Mouse (Mus musculus) hindbrain, embryonic 10.5 days (tissue): ENCODE results near the gene Adgrb3. TPM values are rescaled to one million over a fixed set of nuclear protein-coding genes. Genes with fewer than 3 reads are reported as not detected.

Experiments
- DNase-seq: peaks from one replicate; pipeline ENCODE4 v3.0.0-alpha.2; 2017; ENCODE audit warnings: low spot score
- H3K27ac ChIP-seq: fragments of 300-500 bp; sonication (generic); 2 replicates; pipeline ENCODE4 v1.5.1; 2016; ENCODE audit warnings: mild to moderate bottlenecking, moderate library complexity
- H3K27me3 ChIP-seq: fragments of 300-500 bp; sonication (generic); 2 replicates; pipeline ENCODE4 v1.6.1; 2016; ENCODE audit warnings: mild to moderate bottlenecking; ENCODE audit not compliant: poor library complexity, insufficient read depth, severe bottlenecking
- H3K36me3 ChIP-seq: fragments of 300-500 bp; sonication (generic); 2 replicates; pipeline ENCODE4 v1.6.1; 2016; ENCODE audit warnings: mild to moderate bottlenecking, moderate library complexity
- H3K4me1 ChIP-seq: fragments of 300-500 bp; sonication (generic); replicated peaks from 2 replicates; pipeline ENCODE4 v1.6.1; 2016; ENCODE audit warnings: mild to moderate bottlenecking
- H3K4me3 ChIP-seq: fragments of 300-500 bp; sonication (generic); 2 replicates; pipeline ENCODE4 v1.5.1; 2016; ENCODE audit warnings: mild to moderate bottlenecking, moderate library complexity
- H3K9me3 ChIP-seq: fragments of 300-500 bp; sonication (generic); 2 replicates; pipeline ENCODE4 v1.6.1; 2016; ENCODE audit warnings: mild to moderate bottlenecking, moderate library complexity
- WGBS: fragments of 180-500 bp; shearing (Covaris S2); methylation state at CpG from one replicate; pipeline ENCODE4 v1.1.7; 2016; 5-methylcytosine and 5-hydroxymethylcytosine counted together
- polyA plus RNA-seq: library from polyadenylated mRNA; unstranded; fragments of >200 nt; fragmentation: Nextera tagmentation; extraction: Ambion mirVana; gene quantifications from 2 replicates; pipeline ENCODE4 v1.2.1, GENCODE M21; 2016

The Adgrb3 gene
- polyA plus RNA-seq, 1 experiment from 2014 or later = 8.4 TPM

GRCm38 (mm10) chr1:25568096-25568495 is 261.4 kb downstream of the Adgrb3 start:
- no peaks in the 10 kb centered on the region for H3K4me1 ChIP-seq
- no peaks in the 10 kb centered on the region for H3K36me3 ChIP-seq
- 100% methylated on average over 1 of the region's 1 CpGs for WGBS
- no peak overlapping the region for H3K4me3 ChIP-seq
- no peak for DNase-seq
- H3K27me3 ChIP-seq = no peaks in the 10 kb centered on the region
- H3K9me3 ChIP-seq = no peaks in the 10 kb centered on the region
- no peak overlapping the region for H3K27ac ChIP-seq

DNA sequence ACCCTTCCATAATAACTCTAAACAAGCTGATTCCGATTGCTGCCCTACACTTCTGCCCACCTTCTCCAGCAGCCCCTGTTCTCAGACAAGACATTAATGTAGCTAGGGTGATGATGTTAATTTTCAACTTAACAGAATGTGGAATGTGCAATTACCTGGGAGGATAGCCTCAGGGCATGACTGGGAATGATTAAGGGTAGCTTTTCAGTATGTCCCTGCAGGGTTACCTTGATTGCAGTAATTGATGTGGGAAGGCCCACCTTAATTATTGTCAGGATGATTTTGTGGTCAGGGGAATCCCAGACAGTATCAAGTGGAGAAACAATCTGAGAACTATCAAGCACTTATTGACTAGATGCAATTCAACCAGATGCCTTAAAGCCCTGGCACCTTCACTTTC is 283.4 kb downstream of the Adgrb3 start:
- Histone ChIP-seq H3K27me3 (no peaks in the 10 kb centered on the region), H3K27ac (no peak overlapping the region), H3K36me3 (no peaks in the 10 kb centered on the region), H3K4me3 (no peak overlapping the region), H3K4me1 (no peaks in the 10 kb centered on the region), H3K9me3 (no peaks in the 10 kb centered on the region)
- DNase-seq = no peak
- 84% methylated on average over 1 of the region's 1 CpGs for WGBS

GRCm38 (mm10) chr1:25543915-25544314 is 285.6 kb downstream of the Adgrb3 start:
- H3K9me3 ChIP-seq = no peaks in the 10 kb centered on the region
- no peak overlapping the region for H3K27ac ChIP-seq
- no peaks in the 10 kb centered on the region for H3K27me3 ChIP-seq
- no peak for DNase-seq
- H3K4me1 ChIP-seq = no peaks in the 10 kb centered on the region
- WGBS = 71% methylated on average over 2 of the region's 2 CpGs
- H3K4me3 ChIP-seq = no peak overlapping the region
- no peaks in the 10 kb centered on the region for H3K36me3 ChIP-seq

DNA sequence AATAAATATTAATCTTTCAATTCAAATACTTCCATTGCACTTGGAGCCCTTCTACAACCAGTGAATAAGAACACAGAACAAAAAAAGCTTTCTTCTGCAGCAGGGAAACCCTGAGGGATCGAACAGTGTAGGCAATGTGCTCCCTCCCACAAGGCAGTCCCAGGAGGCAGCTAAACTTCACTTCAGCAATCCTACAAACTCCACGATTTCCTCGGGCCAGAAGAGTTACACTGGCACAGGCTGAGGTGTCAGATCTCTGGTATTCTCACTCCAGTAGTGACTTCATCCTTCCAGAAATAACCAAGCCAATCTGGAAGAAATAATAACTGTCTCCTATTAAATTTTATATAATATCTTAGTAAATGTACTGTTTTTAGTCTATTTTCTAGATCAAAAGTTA is 286.6 kb downstream of the Adgrb3 start:
- 56% methylated on average over 3 of the region's 3 CpGs for WGBS
- Histone ChIP-seq H3K27me3 (no peaks in the 10 kb centered on the region), H3K4me1 (no peaks in the 10 kb centered on the region), H3K36me3 (no peaks in the 10 kb centered on the region), H3K9me3 (no peaks in the 10 kb centered on the region), H3K4me3 (no peak overlapping the region), H3K27ac (no peak overlapping the region)
- no peak for DNase-seq

DNA sequence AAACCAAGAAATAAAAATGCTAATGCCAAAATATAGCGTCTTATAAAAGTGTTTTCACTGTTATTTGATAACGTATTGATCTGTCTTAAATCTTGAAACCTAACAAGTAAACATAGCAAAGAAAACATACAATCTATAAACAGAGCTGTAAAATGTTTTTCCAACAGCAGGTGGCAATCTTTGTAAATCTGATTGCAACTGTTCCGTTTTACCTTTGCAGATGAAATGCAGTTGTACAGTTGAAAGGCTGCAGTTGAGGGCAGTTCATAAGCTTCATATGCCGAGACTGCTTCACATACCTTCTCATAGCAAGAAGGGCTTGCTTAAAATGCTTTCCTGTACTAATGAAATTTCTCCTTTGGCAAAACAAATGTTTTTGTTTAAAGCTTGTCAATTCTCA is 302.5 kb downstream of the Adgrb3 start:
- Histone ChIP-seq H3K9me3 (no peaks in the 10 kb centered on the region), H3K4me3 (no peak overlapping the region), H3K4me1 (no peaks in the 10 kb centered on the region), H3K27ac (no peak overlapping the region), H3K27me3 (no peaks in the 10 kb centered on the region), H3K36me3 (no peaks in the 10 kb centered on the region)
- DNase-seq = no peak
- 75% methylated on average over 4 of the region's 4 CpGs for WGBS

GRCm38 (mm10) chr1:25510321-25511055 is 319.0 kb downstream of the Adgrb3 start:
- 64% methylated on average over 10 of the region's 10 CpGs for WGBS
- DNase-seq = peak; percentile 5
- Histone ChIP-seq H3K36me3 (no peaks in the 10 kb centered on the region), H3K27ac (no peak overlapping the region), H3K4me3 (no peak overlapping the region), H3K9me3 (no peaks in the 10 kb centered on the region), H3K4me1 (no peaks in the 10 kb centered on the region), H3K27me3 (no peaks in the 10 kb centered on the region)

GRCm38 (mm10) chr1:25504313-25504712 is 325.2 kb downstream of the Adgrb3 start:
- no peak for DNase-seq
- no peak overlapping the region for H3K4me3 ChIP-seq
- WGBS = 15% methylated on average over 4 of the region's 4 CpGs
- H3K4me1 ChIP-seq = no peaks in the 10 kb centered on the region
- no peaks in the 10 kb centered on the region for H3K27me3 ChIP-seq
- H3K27ac ChIP-seq = no peak overlapping the region
- H3K36me3 ChIP-seq = no peaks in the 10 kb centered on the region
- H3K9me3 ChIP-seq = no peaks in the 10 kb centered on the region

- DNase-seq = no peak
- 86% methylated on average over 4 of the region's 4 CpGs for WGBS
These were observed 326.0 kb downstream of the Adgrb3 start for GRCm38 (mm10) chr1:25503524-25503923.

DNA sequence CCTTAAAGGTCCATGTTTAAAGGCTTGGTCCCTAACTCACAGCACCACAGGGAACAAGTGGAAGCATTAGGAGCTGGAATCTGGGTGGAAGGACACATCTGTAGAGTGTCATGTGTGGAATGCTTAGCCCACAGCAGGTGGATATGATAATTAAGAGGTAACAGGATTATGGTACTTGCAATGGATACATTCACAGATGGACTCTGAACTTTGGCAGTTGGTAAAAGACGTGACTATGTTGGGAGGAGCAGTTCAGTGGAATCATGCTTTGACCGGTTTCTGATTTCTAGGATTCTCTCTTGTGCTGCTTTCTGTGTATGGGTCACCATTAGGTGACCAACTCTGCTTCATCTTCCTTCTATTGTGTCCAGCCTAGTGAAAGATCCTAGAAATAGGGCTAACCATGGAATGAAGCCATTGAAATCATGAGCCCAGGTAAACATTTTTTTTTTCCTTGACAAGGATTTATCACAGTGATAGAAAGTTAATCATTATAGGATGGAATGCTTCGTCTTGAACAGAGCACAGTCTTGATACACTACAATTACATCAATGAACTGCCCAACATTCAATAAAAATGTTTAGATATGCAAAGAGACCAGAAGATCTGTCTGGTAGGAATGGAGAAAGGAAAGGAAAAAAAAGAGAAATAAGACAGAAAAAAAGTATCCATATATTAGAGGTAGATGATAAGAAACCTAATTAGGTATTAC is 334.1 kb downstream of the Adgrb3 start:
- Histone ChIP-seq H3K27me3 (no peaks in the 10 kb centered on the region), H3K4me3 (no peak overlapping the region), H3K9me3 (no peaks in the 10 kb centered on the region), H3K27ac (no peak overlapping the region), H3K4me1 (no peaks in the 10 kb centered on the region), H3K36me3 (no peaks in the 10 kb centered on the region)
- no peak for DNase-seq
- 84% methylated on average over 3 of the region's 3 CpGs for WGBS

More at GRCm38 (mm10) chr1:25503524-25503923, 326.0 kb downstream of the Adgrb3 start:
- Histone ChIP-seq H3K27me3 (no peaks in the 10 kb centered on the region), H3K4me3 (no peak overlapping the region), H3K27ac (no peak overlapping the region), H3K36me3 (no peaks in the 10 kb centered on the region), H3K4me1 (no peaks in the 10 kb centered on the region), H3K9me3 (no peaks in the 10 kb centered on the region)

GRCm38 (mm10) chr1:25491503-25491902 is 338.0 kb downstream of the Adgrb3 start:
- DNase-seq = no peak
- 86% methylated on average over 1 of the region's 1 CpGs for WGBS
- no peaks in the 10 kb centered on the region for H3K27me3 ChIP-seq
- no peak overlapping the region for H3K27ac ChIP-seq
- no peaks in the 10 kb centered on the region for H3K36me3 ChIP-seq
- H3K9me3 ChIP-seq = no peaks in the 10 kb centered on the region
- H3K4me3 ChIP-seq = no peak overlapping the region
- H3K4me1 ChIP-seq = no peaks in the 10 kb centered on the region

DNA sequence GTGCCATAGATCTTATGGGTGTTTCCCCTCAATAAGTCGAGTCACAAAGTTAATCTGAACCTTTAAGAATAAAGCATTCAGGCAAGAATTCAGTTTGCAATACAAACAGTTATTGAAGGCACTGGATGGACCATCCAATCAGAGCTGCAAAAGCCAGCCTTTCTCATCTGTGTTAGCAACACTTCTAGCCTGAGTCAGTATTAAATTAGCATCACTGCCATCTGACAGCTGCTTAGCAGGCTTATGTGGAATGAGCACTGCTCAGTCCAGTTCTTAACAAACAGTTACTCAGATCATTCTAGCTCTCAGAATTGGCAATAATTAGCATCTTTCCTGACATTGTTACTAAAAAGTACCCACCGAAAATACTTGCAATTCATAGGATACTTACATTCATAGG is 339.3 kb downstream of the Adgrb3 start:
- no peak overlapping the region for H3K27ac ChIP-seq
- H3K36me3 ChIP-seq = no peaks in the 10 kb centered on the region
- WGBS = 88% methylated on average over 2 of the region's 2 CpGs
- no peak overlapping the region for H3K4me3 ChIP-seq
- DNase-seq = no peak
- H3K9me3 ChIP-seq = no peaks in the 10 kb centered on the region
- H3K27me3 ChIP-seq = no peaks in the 10 kb centered on the region
- H3K4me1 ChIP-seq = no peaks in the 10 kb centered on the region

DNA sequence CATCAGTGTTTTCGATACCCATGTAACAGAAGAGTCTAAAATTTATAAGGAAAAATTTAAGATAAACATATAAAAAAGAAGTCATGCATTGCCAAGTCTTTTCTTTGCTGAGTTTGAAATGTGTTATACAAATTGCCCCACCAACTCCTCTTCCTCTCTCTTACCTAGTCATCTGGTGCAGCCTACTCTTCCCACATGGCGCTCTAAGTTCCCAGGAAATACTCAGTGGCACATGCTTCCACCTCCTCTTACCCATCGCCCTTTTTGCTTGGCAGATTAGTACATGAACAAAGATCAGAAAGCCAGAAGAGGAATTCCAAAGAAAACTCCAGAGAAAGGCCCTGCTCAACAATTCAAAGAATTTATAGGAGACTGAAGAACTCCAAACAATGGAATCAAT is 353.8 kb downstream of the Adgrb3 start:
- no peak overlapping the region for H3K27ac ChIP-seq
- no peak overlapping the region for H3K4me3 ChIP-seq
- DNase-seq = no peak
- H3K36me3 ChIP-seq = no peaks in the 10 kb centered on the region
- whole genome bisulfite sequencing = 75% methylated on average over 3 of the region's 3 CpGs
- H3K27me3 ChIP-seq = no peaks in the 10 kb centered on the region
- no peaks in the 10 kb centered on the region for H3K4me1 ChIP-seq
- H3K9me3 ChIP-seq = no peaks in the 10 kb centered on the region

DNA sequence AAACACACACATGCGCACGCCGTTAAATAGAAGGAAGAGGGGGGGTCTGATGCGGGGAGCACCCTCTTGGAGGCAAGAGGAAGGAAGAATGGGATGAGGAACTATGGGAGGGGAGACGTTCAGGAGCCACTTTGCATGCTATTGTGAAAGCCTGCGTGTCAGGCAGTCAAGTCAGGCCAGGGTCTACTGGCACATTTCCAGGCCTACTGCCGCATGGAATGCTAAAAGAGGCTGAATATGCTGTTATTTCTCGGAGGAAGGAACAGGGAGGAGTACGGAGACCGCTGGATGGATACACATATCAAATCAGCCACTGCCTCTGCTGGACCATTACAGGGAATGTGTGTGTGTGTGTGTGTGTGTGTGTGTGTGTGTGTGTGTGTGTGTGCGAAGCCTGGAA is 355.0 kb downstream of the Adgrb3 start:
- H3K36me3 ChIP-seq = no peaks in the 10 kb centered on the region
- no peaks in the 10 kb centered on the region for H3K27me3 ChIP-seq
- H3K27ac ChIP-seq = no peak overlapping the region
- H3K9me3 ChIP-seq = no peaks in the 10 kb centered on the region
- no peak overlapping the region for H3K4me3 ChIP-seq
- no peak for DNase-seq
- no peaks in the 10 kb centered on the region for H3K4me1 ChIP-seq
- 84% methylated on average over 11 of the region's 11 CpGs for WGBS
